Mouse (Mus musculus): ENCODE measurements around the gene Syt8.

Gene Syt8

GRCm38 (mm10) chr7:142409603-142410002, 25.0 kb upstream of the Syt8 start:
- DNase-seq (ENCODE audit: low spot score) = no peak

- DNase-seq (ENCODE audit: low spot score) = no peak
Observed at GRCm38 (mm10) chr7:142413285-142413684, 21.4 kb upstream of the Syt8 start.

DNA sequence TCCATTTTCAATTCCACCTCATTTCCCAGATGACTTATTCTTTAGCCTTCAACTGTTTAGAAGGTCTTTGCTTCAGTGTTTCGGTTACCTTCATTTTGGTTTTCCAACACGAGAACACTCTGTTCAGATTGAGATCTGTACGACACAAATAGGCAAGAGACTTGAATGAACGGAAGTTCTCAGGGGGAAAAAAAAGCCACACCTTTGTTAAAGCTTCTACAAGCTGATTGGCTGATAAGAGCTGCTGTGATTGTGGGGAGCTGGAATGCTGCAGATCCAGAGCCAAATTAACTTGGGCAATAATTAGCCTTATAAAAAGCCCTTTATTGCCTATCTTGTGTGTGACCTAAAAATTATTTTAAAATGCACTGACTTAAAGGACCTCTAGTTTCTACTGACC, 19.3 kb upstream of the Syt8 start:
- no peak for DNase-seq (ENCODE audit: low spot score)

DNA sequence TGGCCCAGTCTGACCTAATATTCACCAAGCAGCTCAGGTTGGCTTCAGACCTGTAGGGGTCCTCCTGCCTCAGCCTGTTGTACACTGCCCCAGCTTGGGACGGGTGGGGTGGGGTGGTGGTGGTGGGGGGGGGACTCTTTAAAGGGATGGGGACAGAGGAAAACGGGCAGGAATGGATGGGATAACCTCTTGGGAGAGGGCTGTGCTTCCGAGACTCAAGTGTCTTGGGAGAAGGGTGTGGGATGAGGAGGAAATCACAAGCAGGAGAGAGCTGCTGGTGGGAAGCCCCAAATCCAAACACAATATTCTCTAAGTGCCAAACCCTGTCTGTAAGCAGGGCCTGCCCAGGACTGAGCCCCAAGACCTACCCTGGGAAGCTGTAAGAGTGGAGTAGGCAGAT, 18.4 kb upstream of the Syt8 start:
- DNase-seq (ENCODE audit: low spot score) = no peak

DNA sequence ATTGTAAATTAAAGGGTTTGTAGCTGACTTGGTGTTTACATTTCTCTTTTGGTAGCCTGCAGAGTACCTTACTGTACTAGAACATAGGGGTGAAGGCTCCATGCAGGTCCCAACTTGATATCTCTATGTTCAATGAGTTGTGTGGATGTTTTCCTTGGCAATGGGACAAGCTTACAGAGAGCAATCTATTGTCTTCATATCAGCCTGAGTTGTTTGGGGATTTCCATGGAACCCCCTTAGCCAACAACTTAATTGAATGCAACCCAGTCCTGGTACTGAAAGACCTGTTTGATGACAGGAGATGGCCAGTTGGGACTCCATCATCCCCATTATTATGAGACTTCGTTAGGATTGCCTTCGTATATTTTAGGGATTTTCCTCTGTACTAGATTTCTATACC, 16.6 kb upstream of the Syt8 start:
- DNase-seq (ENCODE audit: low spot score) = no peak

- DNase-seq (ENCODE audit: low spot score) = no peak
Observed at GRCm38 (mm10) chr7:142418679-142419078, 16.0 kb upstream of the Syt8 start.

- DNase-seq (ENCODE audit: low spot score) = no peak
Observed at GRCm38 (mm10) chr7:142419887-142420286, 14.8 kb upstream of the Syt8 start.

DNA sequence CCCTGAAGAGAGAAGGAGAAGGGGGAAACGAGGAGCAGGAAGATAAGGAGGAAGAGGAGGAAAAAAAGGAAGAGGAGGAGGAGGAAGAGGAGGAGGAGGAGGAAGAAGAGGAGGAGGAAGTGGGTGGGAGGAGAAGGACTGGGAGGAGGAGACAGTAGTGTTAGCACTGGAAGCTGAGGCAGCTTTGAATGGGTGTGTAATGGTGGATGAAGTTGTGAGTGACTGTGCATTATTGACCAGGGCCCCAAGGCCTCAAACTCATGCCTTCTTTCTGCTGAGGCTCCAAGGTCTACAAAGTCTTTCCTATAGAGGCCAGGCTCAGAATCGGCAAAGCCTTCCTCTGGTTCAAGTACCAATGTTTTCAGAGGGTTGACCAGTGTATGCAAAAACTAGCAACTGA, 12.8 kb upstream of the Syt8 start:
- DNase-seq (ENCODE audit: low spot score) = no peak

GRCm38 (mm10) chr7:142425641-142426213, 8.9 kb upstream of the Syt8 start:
- DNase-seq (ENCODE audit: low spot score) = no peak

GRCm38 (mm10) chr7:142428213-142428612, 6.4 kb upstream of the Syt8 start:
- no peak for DNase-seq (ENCODE audit: low spot score)

DNA sequence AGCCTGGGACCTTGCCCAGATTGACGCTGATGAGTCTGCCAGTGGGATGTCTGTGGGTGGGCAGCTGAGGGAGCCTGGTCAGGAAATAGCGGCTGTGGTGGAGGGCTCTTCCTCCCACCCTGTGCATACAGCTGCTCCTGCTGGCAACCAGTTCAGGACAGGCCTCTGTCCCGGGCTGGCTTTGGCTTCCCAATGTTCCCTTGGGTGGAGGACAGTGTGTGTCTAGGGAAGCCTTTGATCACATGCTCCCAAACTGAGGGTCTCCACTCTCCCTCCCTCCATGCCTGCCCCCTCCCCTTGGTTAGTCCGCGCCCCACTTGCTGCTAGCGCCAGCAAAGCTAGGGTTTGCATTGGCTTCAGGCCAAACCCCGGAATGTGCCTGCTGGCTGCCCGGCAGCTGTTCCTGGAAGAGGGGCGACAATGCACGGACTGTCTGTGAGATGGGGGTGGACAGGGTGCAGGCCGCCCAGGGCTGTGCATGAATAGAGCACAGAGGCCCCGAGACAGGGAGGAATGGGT, 4.4 kb upstream of the Syt8 start:
- no peak for DNase-seq (ENCODE audit: low spot score)

GRCm38 (mm10) chr7:142431106-142431505, 3.5 kb upstream of the Syt8 start:
- DNase-seq (ENCODE audit: low spot score) = no peak

GRCm38 (mm10) chr7:142433623-142434022, 1.0 kb upstream of the Syt8 start:
- DNase-seq (ENCODE audit: low spot score) = no peak

DNA sequence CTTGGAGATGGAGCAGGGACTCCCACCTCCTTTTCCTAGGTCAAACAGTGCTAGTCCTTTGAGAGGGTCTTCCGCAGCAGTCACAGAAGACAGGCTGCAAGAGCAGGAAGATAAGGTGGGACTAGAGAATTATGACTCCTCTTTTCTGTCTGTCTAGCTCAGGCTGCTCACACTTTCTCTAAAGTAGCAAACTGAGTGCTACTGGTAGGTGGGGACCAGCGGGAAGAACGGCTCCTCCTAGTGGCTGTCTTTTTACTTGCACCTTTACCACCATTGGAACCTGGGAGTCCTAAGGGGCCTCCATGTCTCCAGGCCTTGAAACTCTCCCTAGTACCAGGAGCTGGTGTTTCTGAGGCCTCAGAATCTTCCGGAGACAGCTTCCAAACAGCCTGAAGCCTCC, 874 bp downstream of the Syt8 start:
- no peak for DNase-seq (ENCODE audit: low spot score)

DNA sequence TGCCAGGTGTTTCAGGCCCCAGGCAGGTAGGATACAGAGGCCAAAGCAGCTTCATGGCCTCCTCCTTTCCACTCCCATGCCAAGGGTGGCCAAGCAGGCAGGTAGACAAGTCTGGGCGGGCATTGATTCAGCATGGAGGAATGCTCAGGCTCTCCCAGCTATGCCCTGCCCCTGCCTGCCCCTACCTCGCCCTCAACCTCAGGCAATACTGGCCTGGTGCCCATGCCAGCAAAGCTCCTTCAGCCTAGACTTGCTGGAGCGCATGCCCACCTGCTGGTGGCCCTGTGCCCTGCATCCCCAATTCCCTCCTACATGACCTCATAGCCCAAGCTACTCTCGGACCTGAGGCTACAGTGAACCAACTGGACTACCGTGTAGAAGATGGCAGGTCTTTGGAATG, 2.7 kb downstream of the Syt8 start:
- DNase-seq (ENCODE audit: low spot score) = peak; percentile 72

GRCm38 (mm10) chr7:142439966-142440365, 5.3 kb downstream of the Syt8 start:
- no peak for DNase-seq (ENCODE audit: low spot score)

DNA sequence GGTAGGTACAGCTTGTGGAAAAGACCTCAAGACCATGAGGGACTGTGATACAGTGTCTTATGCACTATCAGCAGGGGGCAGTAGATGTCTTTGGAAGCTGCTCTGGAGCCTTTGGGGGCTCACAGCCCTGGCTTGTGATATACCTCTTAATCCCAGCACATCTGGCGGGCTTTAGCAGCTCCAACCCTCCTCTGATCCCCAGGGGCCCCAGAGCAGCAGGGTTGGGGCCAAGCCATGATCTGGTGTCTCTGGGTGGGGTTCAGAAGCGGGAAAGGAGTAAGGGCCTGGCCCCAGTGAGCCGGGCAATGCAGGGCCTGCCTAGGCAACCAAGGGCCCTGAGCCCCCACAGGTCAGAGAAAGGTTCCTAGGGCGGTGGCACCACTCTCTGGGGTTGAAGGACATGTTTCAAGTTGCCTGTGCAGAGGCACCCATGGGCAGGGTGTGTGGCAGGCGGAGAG, 6.0 kb downstream of the Syt8 start:
- DNase-seq (ENCODE audit: low spot score) = no peak

DNA sequence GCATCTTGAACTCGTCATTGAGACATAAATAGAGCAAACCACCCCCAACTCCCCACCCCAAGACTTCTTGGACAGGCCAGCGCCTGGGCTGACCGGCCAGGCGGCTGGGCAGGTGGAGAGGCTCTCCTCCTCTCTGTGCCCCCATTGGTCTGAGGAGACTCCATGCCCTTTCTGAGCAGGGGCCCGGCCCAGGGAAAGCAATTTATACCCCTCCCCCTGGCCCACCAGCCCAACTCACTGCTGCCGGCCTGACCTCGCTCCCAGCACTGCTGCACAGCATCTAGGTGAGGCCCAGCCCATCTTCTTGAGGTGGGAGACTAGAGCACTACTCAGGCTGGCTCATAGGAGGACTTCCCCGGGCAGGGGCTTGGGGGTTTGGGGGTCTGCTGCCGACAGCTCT, 6.9 kb downstream of the Syt8 start, which contains the start of gene Tnni2:
Gene Tnni2 (plus strand): TSS at position 224 of the 400 bp plus-strand sequence.
- DNase-seq (ENCODE audit: low spot score) = no peak

- DNase-seq (ENCODE audit: low spot score) = no peak
Observed at GRCm38 (mm10) chr7:142442081-142442907, 7.6 kb downstream of the Syt8 start.

GRCm38 (mm10) chr7:142442908-142443420, 8.3 kb downstream of the Syt8 start:
- DNase-seq (ENCODE audit: low spot score) = no peak

GRCm38 (mm10) chr7:142443474-142443873, 8.8 kb downstream of the Syt8 start:
- no peak for DNase-seq (ENCODE audit: low spot score)

DNA sequence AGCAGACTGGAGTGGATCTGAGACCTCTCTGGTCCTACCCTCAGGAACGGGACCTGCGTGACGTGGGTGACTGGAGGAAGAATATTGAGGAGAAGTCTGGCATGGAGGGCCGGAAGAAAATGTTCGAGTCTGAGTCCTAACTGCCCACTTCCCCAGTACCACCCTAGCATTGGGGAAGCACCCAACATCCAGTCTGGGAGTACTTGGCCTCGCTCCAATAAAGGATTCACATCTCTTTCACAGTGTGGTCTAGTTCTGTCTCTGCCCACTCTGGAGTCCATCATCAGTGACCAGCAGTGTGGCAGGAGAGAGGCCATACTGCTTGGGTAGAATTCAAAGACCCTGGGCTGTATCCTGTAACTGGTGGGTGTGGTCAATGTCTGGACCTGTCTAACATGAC, 9.5 kb downstream of the Syt8 start:
- no peak for DNase-seq (ENCODE audit: low spot score)

DNA sequence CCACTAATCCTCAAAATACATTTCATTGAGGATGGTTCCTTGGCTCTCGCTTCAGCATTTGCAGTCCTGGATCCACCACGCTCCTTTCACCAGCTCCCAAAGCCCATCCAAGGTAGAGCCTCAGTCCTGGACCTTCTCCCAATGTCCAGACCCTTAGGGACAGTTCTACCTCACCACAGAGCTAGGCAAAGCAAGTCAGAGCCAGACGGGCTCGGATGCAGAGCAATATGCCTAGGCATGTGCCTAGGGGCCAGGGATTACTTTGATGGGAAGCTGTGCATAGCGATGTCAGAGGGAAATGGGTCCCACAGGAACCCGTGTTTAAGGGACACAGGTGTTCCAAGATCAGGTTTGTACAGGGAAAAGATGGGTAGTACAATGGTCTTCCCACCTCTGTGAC, 10.7 kb downstream of the Syt8 start:
- DNase-seq (ENCODE audit: low spot score) = no peak

All from urinary bladder, postnatal 25 days (tissue).